Mouse (Mus musculus) limb, embryonic 10.5 days (tissue): Measurements from ENCODE around the gene Zfp341. TPM values are rescaled to one million over a fixed set of nuclear protein-coding genes. Genes with fewer than 3 reads are reported as not detected.
A peak's percentile ranks its signal among the peaks of the same experiment; 100 is the strongest.

ENCODE experiments used
- DNase-seq: peaks from one replicate; pipeline ENCODE4 v3.0.0-alpha.2; 2017; ENCODE audit warnings: low spot score
- H3K27ac ChIP-seq: fragments of 300-500 bp; sonication (generic); 2 replicates; pipeline ENCODE4 v1.5.1; 2016; ENCODE audit warnings: mild to moderate bottlenecking
- H3K27me3 ChIP-seq: fragments of 300-500 bp; sonication (generic); 2 replicates; pipeline ENCODE4 v1.6.1; 2016; ENCODE audit warnings: low read depth, mild to moderate bottlenecking; ENCODE audit not compliant: poor library complexity, severe bottlenecking
- H3K36me3 ChIP-seq: fragments of 300-500 bp; sonication (generic); 2 replicates; pipeline ENCODE4 v1.6.1; 2016; ENCODE audit warnings: mild to moderate bottlenecking, moderate library complexity
- H3K4me1 ChIP-seq: fragments of 300-500 bp; sonication (generic); 2 replicates; pipeline ENCODE4 v1.6.1; 2016
- H3K4me3 ChIP-seq: fragments of 300-500 bp; sonication (generic); 2 replicates; pipeline ENCODE4 v1.5.1; 2016; ENCODE audit warnings: mild to moderate bottlenecking, moderate library complexity
- H3K9me3 ChIP-seq: fragments of 300-500 bp; sonication (generic); replicated peaks from 2 replicates; pipeline ENCODE4 v1.6.1; 2016; ENCODE audit warnings: mild to moderate bottlenecking
- WGBS: fragments of 180-500 bp; shearing (Covaris S2); methylation state at CpG from one replicate; pipeline ENCODE4 v1.1.7; 2016; 5-methylcytosine and 5-hydroxymethylcytosine counted together
- polyA plus RNA-seq: library from polyadenylated mRNA; unstranded; fragments of >200 nt; fragmentation: Nextera tagmentation; extraction: Ambion mirVana; gene quantifications from 2 replicates; pipeline ENCODE4 v1.2.1, GENCODE M21; 2016

The Zfp341 gene
- polyA plus RNA-seq = 1.1 TPM in 2 replicates

DNA sequence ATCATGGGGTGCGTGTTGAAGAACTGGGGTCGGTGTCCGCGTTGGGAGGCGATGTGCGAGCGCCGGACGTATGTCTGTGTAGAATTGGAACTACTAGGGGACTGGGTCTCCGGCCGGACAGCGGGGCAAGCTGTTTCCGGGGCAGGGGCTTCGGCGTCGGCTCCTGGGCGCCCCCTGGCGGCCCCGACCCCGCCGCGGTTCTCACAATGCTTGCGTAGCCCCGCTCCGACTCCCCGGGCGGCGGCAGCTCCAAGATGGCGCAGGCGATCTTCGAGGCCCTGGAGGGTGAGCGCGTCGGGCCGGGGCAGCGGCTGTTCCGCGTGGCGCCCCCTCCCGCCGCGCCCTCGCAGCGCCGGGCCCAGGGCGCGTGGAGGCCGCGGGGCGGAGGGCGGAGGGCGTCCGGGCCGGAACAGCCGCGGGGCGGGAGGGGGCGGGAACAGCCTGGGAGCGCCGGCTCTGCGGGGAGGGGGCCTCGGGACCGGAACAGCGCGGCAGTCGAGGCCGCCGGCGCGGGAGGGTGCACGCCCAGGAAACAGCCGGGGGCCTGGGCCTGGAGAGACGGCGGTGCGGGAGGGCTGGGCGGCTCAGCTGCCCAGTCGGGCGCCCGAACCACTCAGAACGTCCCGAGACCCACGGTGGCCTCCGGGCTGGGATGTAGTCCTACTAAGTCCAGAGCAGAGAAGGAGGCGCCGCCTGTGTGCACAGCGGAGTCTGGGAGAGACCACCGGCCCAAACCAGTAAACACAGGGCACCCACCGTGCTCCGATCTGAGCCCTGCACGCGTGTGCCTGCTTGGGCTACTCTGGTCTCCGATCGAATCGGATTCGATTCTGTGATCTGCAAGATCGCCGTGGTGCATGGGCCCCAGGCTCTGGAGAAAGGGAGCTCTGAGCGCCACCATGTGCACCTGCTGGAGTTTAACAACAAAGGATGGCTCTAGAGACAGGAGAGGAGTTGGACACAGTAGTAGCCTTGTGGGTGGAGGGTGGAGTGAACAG lies at the start of gene Zfp341, which contains the start of gene 4930519P11Rik:
Gene Zfp341, plus strand, starts transcription at position 180 of the 998 bp plus-strand sequence.
Gene 4930519P11Rik, minus strand, starts transcription at position 320 of the 998 bp plus-strand sequence.
- Histone ChIP-seq H3K9me3 (no peaks in the 10 kb centered on the region), H3K4me1 (peaks cover 25% of the 10 kb centered on the region), H3K27me3 (peaks cover 10% of the 10 kb centered on the region; the same call in 1 of the 2 replicates), H3K36me3 (0 out of 2 replicates have a peak, but pooled peaks cover 3% of the 10 kb centered on the region), H3K27ac (peak within 1 kb of the TSS; percentile 97), H3K4me3 (peak within 1 kb of the TSS; percentile 76)
- WGBS = under 1% methylated on average over 97 of the region's 98 CpGs
- DNase-seq = peak; percentile 96

- 90% methylated on average over 22 of the region's 22 CpGs for WGBS
- no peak for DNase-seq
- no peak overlapping the region for H3K4me3 ChIP-seq
- no peaks in the 10 kb centered on the region for H3K9me3 ChIP-seq
- no peaks in the 10 kb centered on the region; the same call in 1 of the 2 replicates for H3K27me3 ChIP-seq
- no peak overlapping the region for H3K27ac ChIP-seq
- H3K4me1 ChIP-seq = peaks cover 35% of the 10 kb centered on the region
- peaks cover 63% of the 10 kb centered on the region for H3K36me3 ChIP-seq
These were observed 49.4 kb upstream of the Zfp341 start for GRCm38 (mm10) chr2:154563612-154564170.

GRCm38 (mm10) chr2:154565562-154565961 lies 47.5 kb upstream of the Zfp341 start:
- Histone ChIP-seq H3K36me3 (peaks cover 53% of the 10 kb centered on the region), H3K27ac (no peak overlapping the region), H3K4me3 (no peak overlapping the region), H3K9me3 (no peaks in the 10 kb centered on the region), H3K4me1 (peaks cover 43% of the 10 kb centered on the region), H3K27me3 (no peaks in the 10 kb centered on the region)
- no peak for DNase-seq
- 78% methylated on average over 3 of the region's 3 CpGs for WGBS

- Histone ChIP-seq H3K4me3 (no peak overlapping the region), H3K4me1 (peaks cover 48% of the 10 kb centered on the region), H3K27me3 (no peaks in the 10 kb centered on the region), H3K9me3 (no peaks in the 10 kb centered on the region), H3K36me3 (peaks cover 42% of the 10 kb centered on the region), H3K27ac (no peak overlapping the region; the same call in 1 of the 2 replicates)
- no peak for DNase-seq
- WGBS = 65% methylated on average over 8 of the region's 8 CpGs
These were observed 46.5 kb upstream of the Zfp341 start for GRCm38 (mm10) chr2:154566641-154567040.

DNA sequence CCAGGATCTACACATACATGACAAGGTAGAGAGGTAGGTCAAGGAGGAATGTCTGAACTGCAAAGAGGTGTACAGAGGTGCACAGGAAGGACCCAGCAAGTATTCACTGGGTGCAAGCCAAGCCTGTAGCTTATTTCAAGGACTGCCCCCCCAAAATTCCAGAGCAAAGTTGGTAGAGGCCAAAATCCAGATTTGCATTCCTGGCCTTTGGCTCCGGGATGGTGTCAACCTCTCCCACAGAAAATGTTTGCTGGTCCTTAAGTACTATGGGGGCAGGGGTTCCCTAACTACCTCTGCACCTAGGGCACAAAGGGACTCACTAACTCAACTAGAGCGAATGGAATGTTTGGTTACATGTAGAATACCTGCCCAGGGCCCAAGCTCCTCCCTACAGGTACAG lies 45.3 kb upstream of the Zfp341 start:
- H3K36me3 ChIP-seq = peaks cover 30% of the 10 kb centered on the region
- no peak for DNase-seq
- 80% methylated on average over 2 of the region's 2 CpGs for WGBS
- no peaks in the 10 kb centered on the region for H3K9me3 ChIP-seq
- peak overlapping the region; percentile 93 for H3K4me3 ChIP-seq
- H3K27me3 ChIP-seq = no peaks in the 10 kb centered on the region
- H3K27ac ChIP-seq = peak overlapping the region; percentile 97; the same call in 1 of the 2 replicates
- peaks cover 50% of the 10 kb centered on the region for H3K4me1 ChIP-seq

GRCm38 (mm10) chr2:154568329-154569070 lies 44.6 kb upstream of the Zfp341 start:
- WGBS = 39% methylated on average over 10 of the region's 10 CpGs
- Histone ChIP-seq H3K27me3 (no peaks in the 10 kb centered on the region), H3K4me3 (peak overlapping the region; percentile 93), H3K36me3 (peaks cover 23% of the 10 kb centered on the region), H3K27ac (peak overlapping the region; percentile 97), H3K4me1 (peaks cover 50% of the 10 kb centered on the region), H3K9me3 (no peaks in the 10 kb centered on the region)
- DNase-seq = peak; percentile 42

GRCm38 (mm10) chr2:154569071-154569748 lies 43.9 kb upstream of the Zfp341 start:
- H3K4me3 ChIP-seq = peak overlapping the region; percentile 93
- peak; percentile 83 for DNase-seq
- H3K27me3 ChIP-seq = no peaks in the 10 kb centered on the region
- peaks cover 50% of the 10 kb centered on the region for H3K4me1 ChIP-seq
- H3K9me3 ChIP-seq = no peaks in the 10 kb centered on the region
- WGBS = under 1% methylated on average over 69 of the region's 70 CpGs
- H3K27ac ChIP-seq = peak overlapping the region; percentile 97
- peaks cover 16% of the 10 kb centered on the region for H3K36me3 ChIP-seq

DNA sequence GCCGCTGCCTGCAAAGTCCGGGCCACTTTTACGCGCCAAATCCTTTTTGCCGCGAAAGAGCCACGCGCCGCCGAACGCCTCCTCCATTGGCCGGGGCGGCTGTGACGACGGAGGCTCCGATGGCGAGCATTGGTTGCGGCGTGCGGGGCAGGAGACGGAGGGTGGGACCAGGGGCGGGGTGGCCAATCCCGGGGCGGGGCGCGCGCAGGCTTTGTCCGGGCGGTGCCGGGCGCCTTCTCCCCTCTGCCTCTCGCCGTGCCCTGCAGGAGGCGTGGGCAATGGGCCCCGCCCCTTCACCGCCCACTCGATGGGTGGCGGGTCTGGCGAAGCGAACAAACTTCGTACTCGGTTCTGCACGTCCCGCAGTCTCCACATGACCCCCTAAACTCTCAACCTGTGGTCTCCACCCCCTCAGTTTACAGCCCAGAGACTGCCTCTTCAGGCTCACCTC lies 43.2 kb upstream of the Zfp341 start, which contains the start of gene E2f1:
Gene E2f1, minus strand, starts transcription at position 57 of the 451 bp plus-strand sequence.
- H3K9me3 ChIP-seq = no peaks in the 10 kb centered on the region
- peak; percentile 99 for DNase-seq
- H3K4me1 ChIP-seq = peaks cover 50% of the 10 kb centered on the region

DNA sequence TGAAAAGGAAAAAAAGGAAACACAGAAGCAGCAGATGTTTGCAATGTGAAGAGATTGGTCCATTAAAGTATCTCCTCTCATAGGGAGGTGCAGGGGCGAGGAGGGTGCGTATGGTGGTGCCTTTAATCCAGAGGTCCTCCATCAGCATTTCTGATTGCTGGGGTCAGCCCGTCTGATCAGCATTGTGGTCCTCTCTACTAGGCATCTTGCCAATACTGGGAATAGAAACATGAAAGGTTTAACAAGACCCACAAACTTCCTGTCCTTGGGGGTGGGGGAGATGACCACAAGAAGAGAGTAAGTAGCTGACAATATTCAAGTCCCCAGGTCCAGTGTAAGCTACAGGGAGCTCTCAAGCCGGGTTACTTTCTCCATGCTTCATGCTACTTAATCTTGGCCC lies 42.4 kb upstream of the Zfp341 start:
- Histone ChIP-seq H3K4me1 (peaks cover 48% of the 10 kb centered on the region), H3K27me3 (no peaks in the 10 kb centered on the region), H3K36me3 (peaks cover 5% of the 10 kb centered on the region; the same call in 1 of the 2 replicates), H3K4me3 (peak overlapping the region; percentile 93; the same call in 1 of the 2 replicates), H3K9me3 (no peaks in the 10 kb centered on the region), H3K27ac (peak overlapping the region; percentile 97; the same call in 1 of the 2 replicates)
- DNase-seq = no peak
- 75% methylated on average over 4 of the region's 4 CpGs for WGBS

More for the DNA sequence above, 43.2 kb upstream of the Zfp341 start, which contains the start of gene E2f1:
- Histone ChIP-seq H3K27ac (peak within 1 kb of the TSS; percentile 97), H3K36me3 (peaks cover 10% of the 10 kb centered on the region), H3K27me3 (no peaks in the 10 kb centered on the region), H3K4me3 (peak within 1 kb of the TSS; percentile 93)
- under 1% methylated on average over 41 of the region's 44 CpGs for WGBS

DNA sequence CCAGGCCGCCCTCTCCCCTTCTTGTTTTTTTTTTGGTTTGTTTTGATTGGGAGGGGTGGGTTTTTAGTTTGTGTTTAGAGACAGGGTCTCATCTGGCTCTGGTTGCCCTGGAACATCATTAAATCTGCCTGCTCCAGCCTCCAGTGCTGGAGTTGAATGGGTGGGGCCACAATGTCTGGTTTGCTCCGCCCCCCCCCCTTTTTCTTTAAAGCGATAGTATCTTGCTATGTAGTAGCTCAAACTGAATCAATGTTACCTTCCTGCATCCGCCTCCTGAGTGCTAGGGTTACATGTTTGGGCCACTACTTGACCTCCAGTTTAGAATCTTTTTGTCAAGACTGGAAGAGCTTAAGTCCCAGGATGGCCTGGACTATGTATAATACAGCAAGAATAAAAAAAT lies 41.8 kb upstream of the Zfp341 start:
- Histone ChIP-seq H3K9me3 (no peaks in the 10 kb centered on the region), H3K27me3 (no peaks in the 10 kb centered on the region), H3K36me3 (0 out of 2 replicates have a peak, but pooled peaks cover 3% of the 10 kb centered on the region), H3K4me1 (peaks cover 42% of the 10 kb centered on the region), H3K27ac (no peak overlapping the region), H3K4me3 (no peak overlapping the region)
- 73% methylated on average over 4 of the region's 4 CpGs for WGBS
- DNase-seq = no peak

- H3K4me1 ChIP-seq = peaks cover 35% of the 10 kb centered on the region
- no peak for DNase-seq
- 81% methylated on average over 8 of the region's 8 CpGs for WGBS
- H3K9me3 ChIP-seq = no peaks in the 10 kb centered on the region
- H3K27ac ChIP-seq = no peak overlapping the region
- no peak overlapping the region for H3K4me3 ChIP-seq
- H3K36me3 ChIP-seq = 0 out of 2 replicates have a peak, but pooled peaks cover 3% of the 10 kb centered on the region
- H3K27me3 ChIP-seq = no peaks in the 10 kb centered on the region
These were observed 41.1 kb upstream of the Zfp341 start for GRCm38 (mm10) chr2:154571976-154572375.
